Mouse (Mus musculus): Measurements from ENCODE around the gene Olfr1022.

Olfr1022 gene

GRCm38 (mm10) chr2:85868294-85868693, at the start of gene Olfr1022:
TSS of gene Olfr1022 (plus strand) at chr2:85868594.
- no peak for DNase-seq

GRCm38 (mm10) chr2:85845383-85845782, 23.0 kb upstream of the Olfr1022 start, which contains the start of gene Olfr1019:
TSS of gene Olfr1019 (minus strand) at chr2:85845483.
- no peak for DNase-seq

GRCm38 (mm10) chr2:85846730-85847129, 21.7 kb upstream of the Olfr1022 start, which contains the start of gene Olfr1020:
TSS of gene Olfr1020 (plus strand) at chr2:85847030.
- no peak for DNase-seq

GRCm38 (mm10) chr2:85885340-85885739, 16.9 kb downstream of the Olfr1022 start, which contains the start of gene Olfr1023:
TSS of gene Olfr1023 (plus strand) at chr2:85885640.
- no peak for DNase-seq

- DNase-seq, result no peak
Observed at GRCm38 (mm10) chr2:85904952-85905351, 36.6 kb downstream of the Olfr1022 start, which contains the start of gene Olfr1024. TSS of gene Olfr1024 (minus strand) at chr2:85905052.

GRCm38 (mm10) chr2:85913197-85913596, 44.8 kb downstream of the Olfr1022 start:
- no peak for DNase-seq

GRCm38 (mm10) chr2:85914893-85915292, 46.5 kb downstream of the Olfr1022 start, which contains the start of gene Olfr1025-ps1:
TSS of gene Olfr1025-ps1 (plus strand) at chr2:85915193.
- DNase-seq, result no peak
